Mouse (Mus musculus) hindlimb bud, embryonic 11.5 days (tissue): ENCODE results near the gene Rab3gap2.

Source experiments
- DNase-seq: peaks from one replicate; pipeline ENCODE4 v3.0.0-alpha.2; 2012; ENCODE audit warnings: low read depth, low spot score; ENCODE audit errors: extremely low spot score

Rab3gap2 gene

GRCm38 (mm10) chr1:185328721-185329610 lies 125.0 kb downstream of the Rab3gap2 start, which contains the start of gene Iars2:
Iars2 (minus strand) TSS chr1:185329396.
- no peak for DNase-seq

- no peak for DNase-seq
Measured at GRCm38 (mm10) chr1:185329851-185330250, 125.9 kb downstream of the Rab3gap2 start.

- no peak for DNase-seq
Measured at GRCm38 (mm10) chr1:185331364-185331763, 127.4 kb downstream of the Rab3gap2 start.

GRCm38 (mm10) chr1:185331983-185332430 lies 128.1 kb downstream of the Rab3gap2 start, which contains the start of gene Bpnt1:
Bpnt1 (plus strand) TSS chr1:185332149.
- DNase-seq = no peak

GRCm38 (mm10) chr1:185333651-185334050 lies 129.7 kb downstream of the Rab3gap2 start:
- DNase-seq = no peak

- DNase-seq = no peak
Measured at GRCm38 (mm10) chr1:185334136-185334535, 130.2 kb downstream of the Rab3gap2 start.

GRCm38 (mm10) chr1:185335231-185335765 lies 131.4 kb downstream of the Rab3gap2 start:
- DNase-seq = no peak
